Mouse (Mus musculus): Measurements from ENCODE around the gene Lmf2. TPM values are rescaled to one million over a fixed set of nuclear protein-coding genes. Genes with fewer than 3 reads are reported as not detected.
A peak's percentile ranks its signal among the peaks of the same experiment; 100 is the strongest.

Lmf2 gene
- polyA plus RNA-seq, 1 experiment from 2014 or later = 58.8 TPM

DNA sequence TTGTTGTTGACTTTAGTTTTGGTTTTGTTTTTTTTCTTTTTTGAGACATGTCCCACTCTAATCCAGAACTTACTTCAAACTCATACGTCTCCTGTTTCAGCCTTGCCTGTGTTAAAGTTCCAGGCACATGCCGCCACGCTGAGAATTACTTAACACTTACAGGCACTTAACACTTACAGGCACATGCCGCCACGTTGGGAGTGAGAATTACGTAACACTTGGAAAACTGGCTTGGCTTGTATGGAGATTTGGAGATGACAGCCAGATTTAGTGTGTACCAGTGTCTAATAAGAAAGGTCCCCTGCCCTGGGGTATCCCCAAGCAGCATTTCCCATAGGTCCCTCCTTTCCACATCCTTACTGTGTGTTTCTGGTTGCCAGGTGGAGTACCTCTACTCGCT lies 7.6 kb upstream of the Lmf2 start:
- peaks cover 9% of the 10 kb centered on the region for H3K4me1 ChIP-seq
- no peaks in the 10 kb centered on the region for H3K9me3 ChIP-seq
- no peak overlapping the region for H3K4me2 ChIP-seq (replicated peaks)
- H3K9ac ChIP-seq = no peak overlapping the region
- H3K27me3 ChIP-seq = no peaks in the 10 kb centered on the region
- ATAC-seq (ENCODE audit: insufficient number of reproducible peaks, insufficient read depth, low FRiP score, low TSS enrichment) = no peak
- no peak overlapping the region for H3K4me3 ChIP-seq
- WGBS = 93% methylated on average over 7 of the region's 7 CpGs
- no peak overlapping the region for H3K27ac ChIP-seq
- peaks cover 80% of the 10 kb centered on the region for H3K36me3 ChIP-seq

DNA sequence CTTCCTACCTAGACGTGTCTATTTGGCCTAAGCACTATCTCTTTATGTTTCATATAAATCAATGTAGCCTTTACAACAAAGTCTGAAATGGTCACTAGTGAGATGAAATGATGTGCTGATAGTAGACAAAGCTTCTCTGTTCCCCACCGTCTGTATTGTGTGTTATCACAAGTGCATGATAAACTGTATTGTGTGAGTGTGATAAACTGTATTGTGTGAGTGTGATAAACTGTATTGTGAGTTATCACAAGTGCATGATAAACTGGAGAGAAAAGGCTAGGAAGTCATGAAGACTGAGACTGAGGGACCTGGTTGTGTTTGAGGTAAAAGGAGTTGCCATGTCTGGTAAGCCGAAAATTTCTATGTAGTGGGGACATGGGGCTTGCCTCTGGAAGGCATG lies 3.3 kb upstream of the Lmf2 start:
- H3K4me2 ChIP-seq (replicated peaks) = no peak overlapping the region
- no peak for ATAC-seq (ENCODE audit: insufficient number of reproducible peaks, insufficient read depth, low FRiP score, low TSS enrichment)
- 90% methylated on average over 3 of the region's 3 CpGs for WGBS
- no peak overlapping the region for H3K27ac ChIP-seq
- no peaks in the 10 kb centered on the region for H3K9me3 ChIP-seq
- no peak overlapping the region for H3K4me3 ChIP-seq
- no peak overlapping the region for H3K9ac ChIP-seq
- peaks cover 38% of the 10 kb centered on the region for H3K36me3 ChIP-seq
- H3K27me3 ChIP-seq = no peaks in the 10 kb centered on the region
- H3K4me1 ChIP-seq = peaks cover 30% of the 10 kb centered on the region

DNA sequence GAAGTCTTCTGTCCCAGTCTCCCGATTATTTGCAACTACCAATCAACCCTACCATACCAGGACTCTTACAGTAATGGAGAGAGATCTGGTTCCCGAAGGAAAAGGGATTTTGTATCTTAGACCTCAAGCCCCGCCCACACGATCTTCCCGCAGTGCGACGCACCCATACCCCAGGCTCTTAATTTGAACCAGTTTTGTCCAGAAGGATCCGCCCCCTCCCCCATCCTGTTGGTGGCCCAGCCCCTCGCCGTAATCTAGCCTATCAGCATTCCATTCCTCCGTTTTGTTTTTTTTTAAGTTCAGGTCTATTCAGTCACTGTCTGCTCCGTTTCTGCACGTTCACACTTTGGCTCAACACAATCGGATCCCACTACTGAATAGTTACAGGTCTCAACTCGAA lies 913 bp upstream of the Lmf2 start:
- H3K4me3 ChIP-seq = peak overlapping the region; percentile 72
- ATAC-seq (ENCODE audit: insufficient number of reproducible peaks, insufficient read depth, low FRiP score, low TSS enrichment) = peak; percentile 75
- peak overlapping the region; percentile 70 for H3K4me2 ChIP-seq (replicated peaks)
- H3K27me3 ChIP-seq = no peaks in the 10 kb centered on the region
- H3K9ac ChIP-seq = peak overlapping the region; percentile 82
- peaks cover 33% of the 10 kb centered on the region for H3K4me1 ChIP-seq
- H3K27ac ChIP-seq = peak overlapping the region; percentile 92
- H3K36me3 ChIP-seq = peaks cover 38% of the 10 kb centered on the region
- H3K9me3 ChIP-seq = no peaks in the 10 kb centered on the region
- under 1% methylated on average over 15 of the region's 15 CpGs for WGBS

DNA sequence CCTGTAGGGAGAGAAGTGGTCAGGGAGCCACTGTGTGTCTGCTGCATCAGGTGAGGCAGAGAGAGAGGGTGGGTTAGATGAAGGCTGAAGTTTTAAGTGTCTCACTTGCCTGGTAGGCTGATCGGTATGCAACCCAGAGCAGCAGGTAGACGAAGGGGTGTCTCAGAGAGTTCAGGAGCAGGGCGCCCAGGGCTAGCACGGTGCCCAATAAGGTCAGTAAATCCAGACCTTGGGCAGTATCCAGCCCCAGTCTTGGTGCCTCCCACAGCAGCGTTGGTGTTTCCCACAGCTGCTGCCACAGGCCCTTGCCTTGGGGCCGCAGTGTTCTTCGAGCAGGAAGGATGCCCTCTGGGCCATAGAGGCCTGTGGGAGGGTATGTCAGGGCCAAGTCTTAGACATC lies 1.0 kb downstream of the Lmf2 start:
- peak overlapping the region; percentile 82 for H3K9ac ChIP-seq
- H3K36me3 ChIP-seq = peaks cover 37% of the 10 kb centered on the region
- H3K27me3 ChIP-seq = no peaks in the 10 kb centered on the region
- H3K9me3 ChIP-seq = no peaks in the 10 kb centered on the region
- no peak for ATAC-seq (ENCODE audit: insufficient number of reproducible peaks, insufficient read depth, low FRiP score, low TSS enrichment)
- H3K4me3 ChIP-seq = peak overlapping the region; percentile 72
- H3K27ac ChIP-seq = no peak overlapping the region
- peak overlapping the region; percentile 70 for H3K4me2 ChIP-seq (replicated peaks)
- WGBS = 78% methylated on average over 7 of the region's 7 CpGs
- H3K4me1 ChIP-seq = peaks cover 33% of the 10 kb centered on the region

DNA sequence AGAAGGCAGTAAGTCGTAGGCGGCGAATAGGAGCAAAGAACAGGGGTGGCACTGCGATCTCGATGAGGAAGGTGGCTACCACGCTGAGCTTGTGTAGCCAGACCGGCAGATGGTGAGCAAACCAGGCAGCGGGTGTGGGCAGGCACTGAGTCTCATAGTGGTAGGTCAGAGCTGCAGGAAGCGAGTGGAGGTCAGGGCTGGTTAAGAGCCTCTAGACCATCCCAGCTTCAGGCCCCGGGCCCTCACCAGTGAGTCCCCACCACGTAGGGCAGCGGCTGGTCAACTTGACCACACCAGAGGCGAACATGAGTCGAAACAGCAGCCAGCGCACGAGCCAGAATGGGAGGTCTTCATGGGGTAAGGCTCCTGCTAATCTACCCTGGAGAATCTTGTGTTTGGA lies 1.6 kb downstream of the Lmf2 start:
- Histone ChIP-seq H3K4me1 (peaks cover 29% of the 10 kb centered on the region), H3K27me3 (no peaks in the 10 kb centered on the region), H3K4me3 (0 out of 2 replicates have a peak overlapping the region, but pooled peaks have one; percentile 72), H3K4me2 (replicated peaks) (no peak overlapping the region), H3K9me3 (no peaks in the 10 kb centered on the region), H3K36me3 (peaks cover 37% of the 10 kb centered on the region), H3K9ac (no peak overlapping the region), H3K27ac (no peak overlapping the region)
- ATAC-seq (ENCODE audit: insufficient number of reproducible peaks, insufficient read depth, low FRiP score, low TSS enrichment) = no peak
- WGBS = 94% methylated on average over 16 of the region's 16 CpGs

DNA sequence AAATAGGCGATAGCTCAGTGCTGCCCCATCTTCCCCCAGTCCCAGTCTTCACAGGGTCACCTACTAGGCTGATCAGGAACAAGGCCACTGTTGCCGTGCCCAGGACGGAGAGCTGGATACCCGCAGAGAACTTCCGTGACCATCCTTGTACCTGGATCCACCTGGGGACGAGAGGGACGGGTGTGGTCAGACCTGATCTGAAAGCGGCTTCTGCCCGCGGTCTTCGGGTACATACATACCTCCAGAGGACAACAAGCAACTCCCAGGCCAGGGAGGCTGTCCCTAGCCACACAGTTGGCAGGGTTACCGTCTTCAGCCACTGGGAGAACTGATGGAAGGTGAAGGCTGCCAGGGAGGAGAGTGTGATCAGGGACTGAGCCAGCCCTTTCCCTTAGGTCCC lies 2.7 kb downstream of the Lmf2 start:
- no peak overlapping the region for H3K4me3 ChIP-seq
- no peak overlapping the region for H3K4me2 ChIP-seq (replicated peaks)
- peaks cover 37% of the 10 kb centered on the region for H3K36me3 ChIP-seq
- no peak overlapping the region for H3K9ac ChIP-seq
- ATAC-seq (ENCODE audit: insufficient number of reproducible peaks, insufficient read depth, low FRiP score, low TSS enrichment) = no peak
- WGBS = 95% methylated on average over 12 of the region's 12 CpGs
- no peak overlapping the region for H3K27ac ChIP-seq
- peaks cover 22% of the 10 kb centered on the region for H3K4me1 ChIP-seq
- no peaks in the 10 kb centered on the region for H3K9me3 ChIP-seq
- no peaks in the 10 kb centered on the region for H3K27me3 ChIP-seq

DNA sequence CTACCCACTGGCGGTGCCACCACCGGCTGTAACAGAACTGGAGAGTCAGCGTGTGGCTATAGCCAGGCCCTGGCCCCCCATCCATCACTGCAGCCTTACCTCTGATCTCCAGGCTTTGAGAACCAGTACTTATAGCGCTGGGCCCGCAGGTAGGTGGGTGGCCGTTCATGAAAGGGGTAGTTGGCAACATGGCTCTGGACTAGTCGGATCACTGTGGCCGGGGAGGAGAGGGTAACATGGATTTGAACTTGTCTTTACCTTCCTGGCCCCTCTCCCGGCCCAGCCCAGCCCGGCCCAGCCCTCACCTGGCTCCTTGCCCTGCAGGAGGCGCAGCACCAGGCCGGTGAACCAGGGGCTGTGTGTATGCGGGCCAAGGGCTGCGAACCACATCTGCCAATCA lies 3.4 kb downstream of the Lmf2 start:
- WGBS = 95% methylated on average over 14 of the region's 14 CpGs
- Histone ChIP-seq H3K27me3 (no peaks in the 10 kb centered on the region), H3K4me3 (no peak overlapping the region), H3K9me3 (no peaks in the 10 kb centered on the region), H3K36me3 (peaks cover 37% of the 10 kb centered on the region), H3K4me1 (peaks cover 16% of the 10 kb centered on the region), H3K9ac (no peak overlapping the region), H3K4me2 (replicated peaks) (no peak overlapping the region), H3K27ac (no peak overlapping the region)
- no peak for ATAC-seq (ENCODE audit: insufficient number of reproducible peaks, insufficient read depth, low FRiP score, low TSS enrichment)

DNA sequence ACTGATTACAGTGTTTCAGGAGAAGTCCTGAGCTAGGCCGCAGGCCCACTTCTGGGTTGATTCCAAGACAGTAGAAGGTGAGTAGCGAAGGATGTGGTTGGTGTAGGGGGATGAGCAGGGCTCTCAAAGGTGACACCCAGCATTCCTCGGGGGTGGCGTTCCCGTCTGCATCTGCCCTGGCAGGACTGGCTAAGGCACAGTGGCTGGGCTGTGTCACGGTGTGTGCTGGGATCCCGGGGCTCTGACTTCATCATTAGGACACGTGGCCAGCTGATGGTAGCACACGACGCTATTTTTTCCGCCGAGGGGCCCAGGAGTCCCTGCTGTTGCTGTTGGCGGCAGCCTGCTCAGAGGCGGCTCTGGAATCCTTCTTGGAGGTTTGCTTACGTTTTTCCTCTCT lies 4.2 kb downstream of the Lmf2 start:
- 90% methylated on average over 15 of the region's 15 CpGs for WGBS
- no peak overlapping the region for H3K9ac ChIP-seq
- peaks cover 37% of the 10 kb centered on the region for H3K36me3 ChIP-seq
- no peaks in the 10 kb centered on the region for H3K27me3 ChIP-seq
- H3K9me3 ChIP-seq = no peaks in the 10 kb centered on the region
- H3K27ac ChIP-seq = no peak overlapping the region
- no peak for ATAC-seq (ENCODE audit: insufficient number of reproducible peaks, insufficient read depth, low FRiP score, low TSS enrichment)
- peaks cover 14% of the 10 kb centered on the region for H3K4me1 ChIP-seq
- H3K4me3 ChIP-seq = no peak overlapping the region
- H3K4me2 ChIP-seq (replicated peaks) = no peak overlapping the region

DNA sequence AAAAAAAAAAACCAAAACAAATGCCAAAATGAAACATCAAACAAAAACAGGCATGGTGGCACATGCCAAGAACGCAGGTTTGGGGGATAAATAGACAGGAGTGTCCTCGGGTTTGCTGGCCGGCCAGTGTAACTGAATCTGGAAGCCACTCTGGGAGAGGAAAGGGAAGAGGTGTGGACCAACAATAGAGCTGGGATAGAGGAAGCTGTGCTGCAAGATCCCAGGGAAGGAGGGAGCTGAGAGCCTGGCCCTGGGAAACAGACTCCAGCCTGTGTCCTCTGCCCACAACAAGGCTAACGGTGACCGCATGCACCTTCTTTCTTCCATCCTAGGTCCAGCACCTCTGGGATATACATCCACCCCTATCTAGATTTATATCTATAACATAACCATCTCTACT lies 5.0 kb downstream of the Lmf2 start:
- Histone ChIP-seq H3K4me2 (replicated peaks) (no peak overlapping the region), H3K27me3 (no peaks in the 10 kb centered on the region), H3K36me3 (peaks cover 37% of the 10 kb centered on the region), H3K4me3 (no peak overlapping the region), H3K27ac (no peak overlapping the region), H3K9me3 (no peaks in the 10 kb centered on the region), H3K4me1 (peaks cover 14% of the 10 kb centered on the region), H3K9ac (no peak overlapping the region)
- ATAC-seq (ENCODE audit: insufficient number of reproducible peaks, insufficient read depth, low FRiP score, low TSS enrichment) = no peak
- WGBS = 79% methylated on average over 5 of the region's 5 CpGs

DNA sequence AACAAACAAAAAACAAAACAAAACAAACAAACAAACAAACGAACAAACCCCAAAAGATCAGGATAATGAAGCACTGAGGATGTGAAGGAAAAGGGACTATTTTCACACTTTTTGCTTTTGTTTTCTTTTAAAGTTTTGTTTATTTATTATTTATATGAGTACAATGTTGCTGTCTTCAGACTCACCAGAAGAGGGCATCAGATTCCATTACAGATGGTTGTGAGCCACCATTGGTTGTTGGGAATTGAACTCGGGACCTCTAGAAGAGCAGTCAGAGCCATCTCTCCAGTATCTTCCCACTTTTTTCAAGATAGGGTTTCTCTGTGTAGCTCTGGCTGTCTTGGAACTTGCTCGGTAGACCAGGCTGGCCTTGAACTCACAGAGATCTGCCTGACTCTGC lies 12.1 kb downstream of the Lmf2 start:
- WGBS = 87% methylated on average over 3 of the region's 3 CpGs
- Histone ChIP-seq H3K9me3 (no peaks in the 10 kb centered on the region), H3K4me3 (no peak overlapping the region), H3K27ac (no peak overlapping the region), H3K9ac (no peak overlapping the region), H3K4me2 (replicated peaks) (no peak overlapping the region), H3K36me3 (no peaks in the 10 kb centered on the region), H3K27me3 (no peaks in the 10 kb centered on the region), H3K4me1 (no peaks in the 10 kb centered on the region)
- no peak for ATAC-seq (ENCODE audit: insufficient number of reproducible peaks, insufficient read depth, low FRiP score, low TSS enrichment)

DNA sequence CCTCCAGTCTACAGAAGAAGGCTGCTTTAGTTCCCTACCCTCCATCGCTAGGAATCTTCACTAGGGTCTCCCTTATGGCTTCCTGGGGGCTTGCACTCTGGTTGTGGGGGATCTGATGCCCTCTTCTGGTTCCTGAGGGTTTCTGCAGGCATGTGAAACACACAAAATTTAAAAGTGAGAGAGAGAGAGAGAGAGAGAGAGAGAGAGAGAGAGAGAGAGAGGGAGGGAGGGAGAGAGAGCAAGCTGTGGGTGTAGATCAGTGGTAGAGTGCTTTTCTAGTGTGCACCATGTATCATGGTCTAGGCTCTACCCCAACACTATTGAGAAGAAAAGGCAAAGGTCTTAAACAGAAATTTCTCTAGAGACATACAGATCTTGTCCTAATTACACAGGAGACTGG lies 13.8 kb downstream of the Lmf2 start:
- no peak overlapping the region for H3K4me2 ChIP-seq (replicated peaks)
- H3K27ac ChIP-seq = no peak overlapping the region
- no peaks in the 10 kb centered on the region for H3K36me3 ChIP-seq
- H3K9me3 ChIP-seq = no peaks in the 10 kb centered on the region
- 34% methylated on average over 1 of the region's 1 CpGs for WGBS
- H3K27me3 ChIP-seq = no peaks in the 10 kb centered on the region
- no peak for ATAC-seq (ENCODE audit: insufficient number of reproducible peaks, insufficient read depth, low FRiP score, low TSS enrichment)
- H3K4me3 ChIP-seq = no peak overlapping the region
- H3K9ac ChIP-seq = no peak overlapping the region
- no peaks in the 10 kb centered on the region for H3K4me1 ChIP-seq

DNA sequence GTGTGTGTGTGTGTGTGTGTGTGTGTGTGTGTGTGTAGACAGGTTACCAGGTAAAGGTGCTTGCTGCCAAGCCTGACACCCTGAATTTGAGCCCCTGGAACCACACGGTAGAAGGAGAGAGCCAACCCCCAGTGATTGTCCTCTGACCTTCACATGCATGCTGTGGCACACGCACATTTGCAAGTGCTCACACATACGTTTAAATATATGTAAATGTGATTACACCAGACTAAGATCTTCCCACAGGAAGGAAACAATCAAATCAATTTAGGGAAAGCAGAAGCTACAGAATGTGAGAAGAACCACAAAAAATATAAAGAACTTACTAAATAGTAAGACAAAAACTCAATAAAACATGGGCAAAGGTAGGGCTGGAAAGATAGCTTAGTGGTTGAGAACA lies 15.3 kb downstream of the Lmf2 start:
- no peak overlapping the region for H3K4me2 ChIP-seq (replicated peaks)
- no peak overlapping the region for H3K9ac ChIP-seq
- no peaks in the 10 kb centered on the region for H3K9me3 ChIP-seq
- no peaks in the 10 kb centered on the region for H3K27me3 ChIP-seq
- no peaks in the 10 kb centered on the region for H3K4me1 ChIP-seq
- H3K36me3 ChIP-seq = no peaks in the 10 kb centered on the region
- WGBS = 74% methylated on average over 3 of the region's 3 CpGs
- H3K4me3 ChIP-seq = no peak overlapping the region
- H3K27ac ChIP-seq = no peak overlapping the region
- ATAC-seq (ENCODE audit: insufficient number of reproducible peaks, insufficient read depth, low FRiP score, low TSS enrichment) = no peak

DNA sequence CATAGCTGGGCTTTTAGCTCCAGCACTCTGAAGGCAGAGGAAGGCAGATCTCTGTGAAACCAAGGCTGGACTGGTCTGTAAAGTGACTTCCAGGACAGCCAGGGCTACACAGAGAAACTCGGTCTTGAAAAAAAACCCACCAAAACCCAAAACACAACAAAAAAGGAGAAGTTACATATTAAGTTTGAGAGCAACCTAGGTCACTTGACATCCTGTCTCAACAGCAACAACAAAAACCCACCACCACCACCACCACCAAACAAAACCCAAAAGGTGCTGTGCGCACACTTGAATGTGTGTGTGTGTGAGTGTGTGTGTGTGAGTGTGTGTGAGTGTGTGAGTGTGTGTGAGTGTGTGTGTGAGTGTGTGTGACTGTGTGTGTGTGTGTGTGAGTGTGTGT lies 15.8 kb downstream of the Lmf2 start:
- Histone ChIP-seq H3K27me3 (no peaks in the 10 kb centered on the region), H3K27ac (no peak overlapping the region), H3K9me3 (no peaks in the 10 kb centered on the region), H3K9ac (no peak overlapping the region), H3K36me3 (no peaks in the 10 kb centered on the region), H3K4me3 (no peak overlapping the region), H3K4me2 (replicated peaks) (no peak overlapping the region), H3K4me1 (no peaks in the 10 kb centered on the region)
- no peak for ATAC-seq (ENCODE audit: insufficient number of reproducible peaks, insufficient read depth, low FRiP score, low TSS enrichment)
- whole genome bisulfite sequencing = 88% methylated on average over 2 of the region's 2 CpGs
